In the genomic region with DNA sequence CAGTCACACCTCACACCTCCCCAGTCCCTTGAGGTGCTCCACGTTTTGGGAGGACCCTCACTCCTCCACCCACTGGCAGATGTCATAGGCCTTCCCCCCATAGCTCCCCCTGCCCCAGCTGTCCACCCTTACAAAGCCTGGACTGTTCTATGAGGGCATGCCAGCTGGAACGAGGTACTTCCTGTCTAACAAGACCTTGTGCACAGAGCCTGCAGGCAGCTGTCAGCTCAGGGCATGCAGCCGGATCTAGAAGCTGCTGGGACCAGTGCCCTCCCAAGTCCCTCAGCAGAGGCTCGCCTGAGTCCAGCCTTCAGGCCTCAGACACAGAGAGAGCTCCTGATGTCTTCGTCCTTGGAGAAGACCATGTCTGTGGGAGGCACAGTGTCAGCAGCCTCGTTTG, we compare ENCODE assay signal across 8 mouse cellular contexts.
A peak's percentile ranks its signal among the peaks of the same experiment; 100 is the strongest.
DNase-seq lines count a peak whose midpoint lies in the region; ATAC-seq and TF ChIP-seq lines count a peak whose summit lies in the region.

No protein-coding gene starts in this region.

- peaks cover 12% of the 10 kb centered on the region; the same call in 1 of the 2 replicates for H3K4me1 ChIP-seq in forebrain, embryonic 10.5 days
- H3K4me1 ChIP-seq in forebrain, embryonic 11.5 days (replicated peaks; ENCODE audit: control insufficient read depth, insufficient read depth, low read length) = no peaks in the 10 kb centered on the region
- H3K4me1 ChIP-seq in kidney, embryonic 16.5 days (ENCODE audit: insufficient read depth, low read length) = 0 out of 2 replicates have a peak, but pooled peaks cover 4% of the 10 kb centered on the region
- no peaks in the 10 kb centered on the region; the same call in 1 of the 2 replicates for H3K4me1 ChIP-seq in liver, postnatal 0 days (ENCODE audit: insufficient read depth)

- no peak overlapping the region for H3K9ac ChIP-seq in forebrain, embryonic 11.5 days (ENCODE audit: low read length)
- H3K9ac ChIP-seq in kidney, embryonic 16.5 days (replicated peaks; ENCODE audit: low read length) = no peak overlapping the region
- no peak overlapping the region for H3K9ac ChIP-seq in liver, postnatal 0 days (replicated peaks)

- H3K4me3 ChIP-seq in forebrain, embryonic 10.5 days = no peak overlapping the region
- no peak overlapping the region for H3K4me3 ChIP-seq in forebrain, embryonic 11.5 days (ENCODE audit: low read depth, low read length)
- no peak overlapping the region for H3K4me3 ChIP-seq in kidney, embryonic 16.5 days (ENCODE audit: low read length)
- no peak overlapping the region for H3K4me3 ChIP-seq in liver, postnatal 0 days (ENCODE audit: low read depth, low read length)

- DNase-seq in forebrain, embryonic 10.5 days (ENCODE audit: extremely low spot score, low spot score) = no peak
- no peak for DNase-seq in forebrain, embryonic 11.5 days (ENCODE audit: low spot score)
- DNase-seq in urinary bladder, postnatal 14 days (ENCODE audit: low spot score) = peak; percentile 34
- DNase-seq in urinary bladder, postnatal 36 days (ENCODE audit: low spot score in 2 of 2) = no peak
- DNase-seq in lung, postnatal 36 days = peak; percentile 86
- no peak for DNase-seq in ovary, adult 18-20 months (ENCODE audit: low spot score)
- DNase-seq in liver, postnatal 0 days = no peak

- peak overlapping the region; percentile 41; the same call in 1 of the 2 replicates for H3K27ac ChIP-seq in forebrain, embryonic 10.5 days
- no peak overlapping the region for H3K27ac ChIP-seq in forebrain, embryonic 11.5 days (ENCODE audit: low read depth, low read length)
- H3K27ac ChIP-seq in kidney, embryonic 16.5 days (ENCODE audit: low read length) = no peak overlapping the region
- H3K27ac ChIP-seq in liver, postnatal 0 days (ENCODE audit: low read depth) = no peak overlapping the region

- H3K36me3 ChIP-seq in forebrain, embryonic 10.5 days (replicated peaks) = no peaks in the 10 kb centered on the region
- H3K36me3 ChIP-seq in forebrain, embryonic 11.5 days (ENCODE audit: control insufficient read depth, insufficient read depth, low read length) = no peaks in the 10 kb centered on the region
- no peaks in the 10 kb centered on the region for H3K36me3 ChIP-seq in kidney, embryonic 16.5 days (ENCODE audit: insufficient read depth, low read length)
- H3K36me3 ChIP-seq in liver, postnatal 0 days (replicated peaks; ENCODE audit: insufficient read depth, low read length) = no peaks in the 10 kb centered on the region

- H3K4me2 ChIP-seq in forebrain, embryonic 11.5 days (ENCODE audit: low read depth, low read length, severe bottlenecking) = no peak overlapping the region
- no peak overlapping the region for H3K4me2 ChIP-seq in kidney, embryonic 16.5 days (replicated peaks; ENCODE audit: low read depth, low read length)
- H3K4me2 ChIP-seq in liver, postnatal 0 days (ENCODE audit: low read depth, low read length) = no peak overlapping the region

- TF ChIP-seq EP300 in liver, postnatal 0 days (IDR thresholded peaks at IDR 0.05; ENCODE audit: low read depth) = no peak

- H3K9me3 ChIP-seq in forebrain, embryonic 10.5 days = no peaks in the 10 kb centered on the region
- H3K9me3 ChIP-seq in forebrain, embryonic 11.5 days (ENCODE audit: control insufficient read depth, low read length) = no peaks in the 10 kb centered on the region
- no peaks in the 10 kb centered on the region for H3K9me3 ChIP-seq in kidney, embryonic 16.5 days (ENCODE audit: low read length)
- H3K9me3 ChIP-seq in liver, postnatal 0 days (ENCODE audit: low read length) = no peaks in the 10 kb centered on the region

- TF ChIP-seq CTCF in liver, postnatal 0 days (IDR thresholded peaks at IDR 0.05; ENCODE audit: low read depth) = no peak

- WGBS in forebrain, embryonic 10.5 days = 62% methylated on average over 6 of the region's 6 CpGs
- WGBS in forebrain, embryonic 11.5 days = 68% methylated on average over 6 of the region's 6 CpGs
- WGBS in kidney, embryonic 16.5 days = 30% methylated on average over 6 of the region's 6 CpGs
- WGBS in liver, postnatal 0 days (ENCODE audit: insufficient replicate concordance) = 41% methylated on average over 6 of the region's 6 CpGs

- no peaks in the 10 kb centered on the region for H3K27me3 ChIP-seq in forebrain, embryonic 10.5 days (ENCODE audit: poor library complexity, severe bottlenecking)
- no peaks in the 10 kb centered on the region for H3K27me3 ChIP-seq in forebrain, embryonic 11.5 days (ENCODE audit: control insufficient read depth, insufficient read depth, low read length)
- no peaks in the 10 kb centered on the region for H3K27me3 ChIP-seq in kidney, embryonic 16.5 days (ENCODE audit: insufficient read depth, low read length)
- no peaks in the 10 kb centered on the region for H3K27me3 ChIP-seq in liver, postnatal 0 days (ENCODE audit: insufficient read depth, low read length)

- ATAC-seq in forebrain, embryonic 11.5 days (replicated peaks; ENCODE audit: low FRiP score) = no peak
- peak; percentile 47; the same call in 1 of the 2 replicates for ATAC-seq in kidney, embryonic 16.5 days (ENCODE audit: low FRiP score, low TSS enrichment)
- no peak for ATAC-seq in liver, postnatal 0 days

Comparison
In these comparisons a context has a peak if more than half of its experiments do, and no peak if none do; other contexts are left out.
1. DNase-seq: peak in urinary bladder, postnatal 14 days (single experiment) and lung, postnatal 36 days (single experiment); none in forebrain, embryonic 10.5 days (single experiment), forebrain, embryonic 11.5 days (single experiment), urinary bladder, postnatal 36 days (0 of 2), ovary, adult 18-20 months (single experiment) and liver, postnatal 0 days (single experiment).